Mouse (Mus musculus) bone marrow macrophage, adult 2 months (primary cell): Measurements from ENCODE around the gene Zfp974.

Experiments
- CTCF ChIP-seq: IDR thresholded peaks from 2 replicates; pipeline ENCODE4 v1.5.1; 2012; ENCODE audit warnings: low read depth, mild to moderate bottlenecking, low read length, moderate library complexity
- POLR2A ChIP-seq: IDR thresholded peaks from 2 replicates; pipeline ENCODE4 v1.6.1; 2012; ENCODE audit warnings: mild to moderate bottlenecking, low read depth, low read length, borderline replicate concordance

DNA sequence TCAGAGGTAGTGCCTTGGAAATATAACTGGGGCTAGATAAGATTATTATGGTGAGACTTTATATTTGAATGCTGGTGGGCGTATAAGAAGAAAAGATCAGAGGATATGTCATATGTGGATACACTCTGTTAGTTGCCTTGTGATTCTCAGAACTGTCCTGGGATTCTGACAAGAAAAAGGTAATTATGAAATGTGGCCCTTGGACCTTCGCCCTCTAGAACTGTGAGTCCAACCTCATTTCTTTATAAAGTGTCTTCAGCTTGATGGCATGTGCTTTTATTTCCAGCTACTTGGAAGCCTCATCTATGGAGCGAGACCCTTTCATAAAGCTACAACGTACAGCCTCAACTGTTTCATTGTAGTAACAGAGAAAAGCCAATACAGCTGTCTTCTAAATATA lies 28.7 kb downstream of the Zfp974 start:
- no peak for TF ChIP-seq POLR2A
- TF ChIP-seq CTCF, result no peak
